25 mouse cellular contexts compared by ENCODE assay signal in genomic region chr9:118841907-118842432, GRCm38 (mm10).
DNase-seq lines count a peak whose midpoint lies in the region; ATAC-seq and TF ChIP-seq lines count a peak whose summit lies in the region.
"Had no signal": no experiment of that assay in that cellular context is flagged by ENCODE, and none has a peak within 500 bp of the region (broad histone marks: within the 10 kb centered on the region; RNA-seq: fewer than 3 reads in every experiment).

No protein-coding gene starts in this region.

- no peaks in the 10 kb centered on the region for H3K27me3 ChIP-seq in kidney, embryonic 14.5 days (ENCODE audit: control insufficient read depth, insufficient read depth, low read length)
- no peaks in the 10 kb centered on the region for H3K27me3 ChIP-seq in embryonic facial prominence, embryonic 13.5 days
- no peaks in the 10 kb centered on the region for H3K27me3 ChIP-seq in limb, embryonic 12.5 days
- no peaks in the 10 kb centered on the region for H3K27me3 ChIP-seq in liver, postnatal 0 days (ENCODE audit: insufficient read depth, low read length)
- H3K27me3 ChIP-seq: hindbrain, embryonic 12.5 days; neural tube, embryonic 13.5 days had no signal

- no peak overlapping the region for H3K4me2 ChIP-seq in kidney, embryonic 14.5 days (replicated peaks; ENCODE audit: low read depth, low read length)
- H3K4me2 ChIP-seq in embryonic facial prominence, embryonic 13.5 days: no peak overlapping the region
- H3K4me2 ChIP-seq in limb, embryonic 12.5 days: no peak overlapping the region
- H3K4me2 ChIP-seq in liver, postnatal 0 days (ENCODE audit: low read depth, low read length): no peak overlapping the region
- H3K4me2 ChIP-seq: heart, embryonic 12.5 days; hindbrain, embryonic 12.5 days; liver, embryonic 11.5 days; neural tube, embryonic 13.5 days had no signal

- whole genome bisulfite sequencing in kidney, embryonic 14.5 days: 37% methylated on average over 7 of the region's 7 CpGs
- 47% methylated on average over 7 of the region's 7 CpGs for WGBS in embryonic facial prominence, embryonic 13.5 days
- 61% methylated on average over 7 of the region's 7 CpGs for WGBS in limb, embryonic 12.5 days
- WGBS in liver, postnatal 0 days (ENCODE audit: insufficient replicate concordance): 70% methylated on average over 7 of the region's 7 CpGs

- no peaks in the 10 kb centered on the region for H3K9me3 ChIP-seq in kidney, embryonic 14.5 days (ENCODE audit: control insufficient read depth, low read length)
- no peaks in the 10 kb centered on the region for H3K9me3 ChIP-seq in embryonic facial prominence, embryonic 13.5 days
- H3K9me3 ChIP-seq in limb, embryonic 12.5 days: no peaks in the 10 kb centered on the region
- no peaks in the 10 kb centered on the region for H3K9me3 ChIP-seq in liver, postnatal 0 days (ENCODE audit: low read length)
- H3K9me3 ChIP-seq: forebrain, embryonic 10.5 days; hindbrain, embryonic 12.5 days; midbrain, embryonic 10.5 days; neural tube, embryonic 13.5 days had no signal

- H3K36me3 ChIP-seq in kidney, embryonic 14.5 days (ENCODE audit: control insufficient read depth, insufficient read depth, low read length): peaks cover 15% of the 10 kb centered on the region
- H3K36me3 ChIP-seq in embryonic facial prominence, embryonic 13.5 days: peaks cover 13% of the 10 kb centered on the region; the same call in 1 of the 2 replicates
- H3K36me3 ChIP-seq in limb, embryonic 12.5 days: peaks cover 3% of the 10 kb centered on the region; the same call in 1 of the 2 replicates
- no peaks in the 10 kb centered on the region for H3K36me3 ChIP-seq in liver, postnatal 0 days (replicated peaks; ENCODE audit: insufficient read depth, low read length)
- H3K36me3 ChIP-seq: hindbrain, embryonic 12.5 days; midbrain, embryonic 10.5 days; neural tube, embryonic 13.5 days had no signal

- no peak overlapping the region for H3K4me3 ChIP-seq in kidney, embryonic 14.5 days (ENCODE audit: low read length)
- no peak overlapping the region for H3K4me3 ChIP-seq in embryonic facial prominence, embryonic 13.5 days
- H3K4me3 ChIP-seq in limb, embryonic 12.5 days (replicated peaks): no peak overlapping the region
- H3K4me3 ChIP-seq in liver, postnatal 0 days (ENCODE audit: low read depth, low read length): no peak overlapping the region
- H3K4me3 ChIP-seq: forebrain, embryonic 10.5 days; heart, embryonic 12.5 days; hindbrain, embryonic 12.5 days; midbrain, embryonic 10.5 days; myocyte; neural tube, embryonic 13.5 days had no signal

- ATAC-seq in kidney, embryonic 14.5 days (ENCODE audit: low FRiP score, low TSS enrichment): peak; percentile 47; the same call in 1 of the 2 replicates
- ATAC-seq in embryonic facial prominence, embryonic 13.5 days (ENCODE audit: insufficient number of reproducible peaks, insufficient read depth, low FRiP score, low TSS enrichment, low read depth): no peak
- ATAC-seq in limb, embryonic 12.5 days (ENCODE audit: insufficient number of reproducible peaks, insufficient read depth, low FRiP score, low TSS enrichment, low read depth): no peak
- ATAC-seq in liver, postnatal 0 days: no peak
- ATAC-seq: activated CD4-positive, CD25-positive, alpha-beta regulatory T cell, adult 4 months; forebrain, embryonic 16.5 days; midbrain, embryonic 16.5 days had no signal

- no peak overlapping the region for H3K9ac ChIP-seq in kidney, embryonic 14.5 days (ENCODE audit: low read depth, low read length)
- no peak overlapping the region for H3K9ac ChIP-seq in embryonic facial prominence, embryonic 13.5 days
- no peak overlapping the region for H3K9ac ChIP-seq in limb, embryonic 12.5 days (replicated peaks)
- no peak overlapping the region for H3K9ac ChIP-seq in liver, postnatal 0 days (replicated peaks)
- H3K9ac ChIP-seq: heart, embryonic 12.5 days; hindbrain, embryonic 12.5 days; neural tube, embryonic 13.5 days had no signal

- H3K27ac ChIP-seq in kidney, embryonic 14.5 days (ENCODE audit: low read depth, low read length): peak overlapping the region; percentile 30
- H3K27ac ChIP-seq in embryonic facial prominence, embryonic 13.5 days: peak overlapping the region; percentile 8; the same call in 1 of the 2 replicates
- H3K27ac ChIP-seq in limb, embryonic 12.5 days: 0 out of 2 replicates have a peak overlapping the region, but pooled peaks have one; percentile 12
- no peak overlapping the region for H3K27ac ChIP-seq in liver, postnatal 0 days (ENCODE audit: low read depth)
- H3K27ac ChIP-seq: forebrain, embryonic 10.5 days; hindbrain, embryonic 12.5 days; midbrain, embryonic 10.5 days; neural tube, embryonic 13.5 days had no signal

- no peak for TF ChIP-seq EP300 in liver, postnatal 0 days (IDR thresholded peaks at IDR 0.05; ENCODE audit: low read depth)

- no peak for TF ChIP-seq CTCF in liver, postnatal 0 days (IDR thresholded peaks at IDR 0.05; ENCODE audit: low read depth)

- H3K4me1 ChIP-seq in kidney, embryonic 14.5 days (ENCODE audit: control insufficient read depth, insufficient read depth, low read length): peaks cover 13% of the 10 kb centered on the region
- peaks cover 18% of the 10 kb centered on the region for H3K4me1 ChIP-seq in embryonic facial prominence, embryonic 13.5 days
- peaks cover 28% of the 10 kb centered on the region for H3K4me1 ChIP-seq in limb, embryonic 12.5 days (replicated peaks)
- H3K4me1 ChIP-seq in liver, postnatal 0 days (ENCODE audit: insufficient read depth): no peaks in the 10 kb centered on the region
- H3K4me1 ChIP-seq: hindbrain, embryonic 12.5 days; midbrain, embryonic 10.5 days had no signal

- no peak for DNase-seq in kidney, adult 9 months
- peak; percentile 35 for DNase-seq in lung, postnatal 10 days
- no peak for DNase-seq in lung, postnatal 36 days
- DNase-seq in urinary bladder, postnatal 36 days (ENCODE audit: low spot score in 2 of 2): no peak
- DNase-seq in liver, postnatal 0 days: no peak
- DNase-seq: adrenal gland, postnatal 14 days; cerebellum, adult 11 months; cerebellum, postnatal 14 days; gastrocnemius, postnatal 25 days; heart, adult 18-20 months; heart, postnatal 10 days; lung, adult 18-20 months had no signal
